Mouse (Mus musculus): Measurements from ENCODE around the gene Prkd3. TPM values are rescaled to one million over a fixed set of nuclear protein-coding genes. Genes with fewer than 3 reads are reported as not detected.

Gene Prkd3
- total and polyA plus RNA-seq, 2 experiments from 2014 or later, result 9.3 to 27.6 TPM

- H3K4me2 ChIP-seq (ENCODE audit: low read depth, low read length), result peak overlapping the region; percentile 89
- no peaks in the 10 kb centered on the region for H3K27me3 ChIP-seq (ENCODE audit: insufficient read depth, low read length)
- TF ChIP-seq CTCF (IDR thresholded peaks at IDR 0.05; ENCODE audit: low read depth), result no peak
- ATAC-seq (no peak), DNase-seq (ENCODE audit: low spot score) (no peak)
- peaks cover 10% of the 10 kb centered on the region; the same call in 1 of the 2 replicates for H3K4me1 ChIP-seq (ENCODE audit: insufficient read depth, low read length)
- H3K9me3 ChIP-seq (ENCODE audit: low read length), result no peaks in the 10 kb centered on the region
- peaks cover 15% of the 10 kb centered on the region; the same call in 1 of the 2 replicates for H3K36me3 ChIP-seq (ENCODE audit: insufficient read depth, low read length)
- H3K9ac ChIP-seq (replicated peaks; ENCODE audit: low read length), result peak overlapping the region; percentile 87
- peak overlapping the region; percentile 84 for H3K27ac ChIP-seq
- WGBS, result 2% methylated on average over 11 of the region's 11 CpGs
- peak overlapping the region; percentile 72 for H3K4me3 ChIP-seq (ENCODE audit: low read length)
Measured at GRCm38 (mm10) chr17:78916899-78917298, 103.7 kb downstream of the Prkd3 start.

GRCm38 (mm10) chr17:78916369-78916813 is 104.2 kb downstream of the Prkd3 start, which contains the start of gene Cebpzos:
Gene Cebpzos (plus strand): TSS chr17:78916500.
- Histone ChIP-seq H3K4me3 (ENCODE audit: low read length) (peak within 1 kb of the TSS; percentile 72), H3K36me3 (ENCODE audit: insufficient read depth, low read length) (peaks cover 10% of the 10 kb centered on the region; the same call in 1 of the 2 replicates), H3K27me3 (ENCODE audit: insufficient read depth, low read length) (no peaks in the 10 kb centered on the region), H3K4me1 (ENCODE audit: insufficient read depth, low read length) (peaks cover 10% of the 10 kb centered on the region; the same call in 1 of the 2 replicates), H3K27ac (peak within 1 kb of the TSS; percentile 84), H3K9ac (replicated peaks; ENCODE audit: low read length) (peak within 1 kb of the TSS; percentile 87), H3K9me3 (ENCODE audit: low read length) (no peaks in the 10 kb centered on the region), H3K4me2 (ENCODE audit: low read depth, low read length) (peak within 1 kb of the TSS; percentile 89)
- under 1% methylated on average over 37 of the region's 37 CpGs for WGBS
- TF ChIP-seq CTCF (IDR thresholded peaks at IDR 0.05; ENCODE audit: low read depth), result no peak; the same call in 1 of the 2 replicates
- DNase-seq (ENCODE audit: low spot score), result peak; percentile 94
- peak; percentile 96 for ATAC-seq

- 44% methylated on average over 6 of the region's 6 CpGs for WGBS
- Histone ChIP-seq H3K27ac (peak overlapping the region; percentile 84), H3K9me3 (ENCODE audit: low read length) (no peaks in the 10 kb centered on the region), H3K4me1 (ENCODE audit: insufficient read depth, low read length) (peaks cover 10% of the 10 kb centered on the region; the same call in 1 of the 2 replicates), H3K36me3 (ENCODE audit: insufficient read depth, low read length) (peaks cover 5% of the 10 kb centered on the region; the same call in 1 of the 2 replicates), H3K4me3 (ENCODE audit: low read length) (peak overlapping the region; percentile 72), H3K9ac (replicated peaks; ENCODE audit: low read length) (peak overlapping the region; percentile 87), H3K27me3 (ENCODE audit: insufficient read depth, low read length) (no peaks in the 10 kb centered on the region), H3K4me2 (ENCODE audit: low read depth, low read length) (peak overlapping the region; percentile 89)
- ATAC-seq (peak; percentile 25), DNase-seq (ENCODE audit: low spot score) (peak; percentile 32)
- no peak for TF ChIP-seq CTCF (IDR thresholded peaks at IDR 0.05; ENCODE audit: low read depth)
Measured at GRCm38 (mm10) chr17:78915772-78916171, 104.8 kb downstream of the Prkd3 start.

DNA sequence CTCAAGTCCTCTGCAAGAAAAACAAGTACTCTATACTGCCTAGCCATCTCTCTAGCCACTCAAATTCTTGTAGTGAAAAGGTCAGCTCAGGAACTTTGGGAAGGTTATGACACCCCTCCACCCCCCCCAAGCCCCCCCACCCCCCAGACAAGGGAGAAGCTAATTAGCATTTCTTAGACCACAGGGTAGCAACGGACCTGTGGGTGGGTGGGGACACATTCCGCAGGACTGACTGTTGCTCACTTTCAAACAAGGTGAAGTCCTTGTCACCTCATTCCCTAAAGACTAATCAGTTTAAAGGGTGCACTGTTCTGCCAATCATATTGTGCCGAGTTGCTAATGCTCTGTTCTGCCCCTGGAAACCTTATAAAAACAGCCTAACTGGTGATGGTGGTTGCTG is 106.7 kb downstream of the Prkd3 start:
- TF ChIP-seq CTCF (IDR thresholded peaks at IDR 0.05; ENCODE audit: low read depth), result no peak
- DNase-seq (ENCODE audit: low spot score) (no peak), ATAC-seq (no peak)
- H3K27ac ChIP-seq, result no peak overlapping the region
- H3K4me1 ChIP-seq (ENCODE audit: insufficient read depth, low read length), result peaks cover 10% of the 10 kb centered on the region; the same call in 1 of the 2 replicates
- H3K27me3 ChIP-seq (ENCODE audit: insufficient read depth, low read length), result no peaks in the 10 kb centered on the region
- no peak overlapping the region for H3K9ac ChIP-seq (replicated peaks; ENCODE audit: low read length)
- no peak overlapping the region for H3K4me2 ChIP-seq (ENCODE audit: low read depth, low read length)
- no peak overlapping the region for H3K4me3 ChIP-seq (ENCODE audit: low read length)
- 80% methylated on average over 3 of the region's 3 CpGs for WGBS
- no peaks in the 10 kb centered on the region for H3K9me3 ChIP-seq (ENCODE audit: low read length)
- H3K36me3 ChIP-seq (ENCODE audit: insufficient read depth, low read length), result no peaks in the 10 kb centered on the region

- ATAC-seq (peak; percentile 69), DNase-seq (ENCODE audit: low spot score) (peak; percentile 73)
- Histone ChIP-seq H3K9ac (replicated peaks; ENCODE audit: low read length) (peak overlapping the region; percentile 37; the same call in 1 of the 2 replicates), H3K36me3 (ENCODE audit: insufficient read depth, low read length) (no peaks in the 10 kb centered on the region), H3K4me1 (ENCODE audit: insufficient read depth, low read length) (peaks cover 10% of the 10 kb centered on the region; the same call in 1 of the 2 replicates), H3K4me2 (ENCODE audit: low read depth, low read length) (peak overlapping the region; percentile 54), H3K27ac (peak overlapping the region; percentile 36; the same call in 1 of the 2 replicates), H3K9me3 (ENCODE audit: low read length) (no peaks in the 10 kb centered on the region), H3K4me3 (ENCODE audit: low read length) (peak overlapping the region; percentile 34), H3K27me3 (ENCODE audit: insufficient read depth, low read length) (no peaks in the 10 kb centered on the region)
- TF ChIP-seq CTCF (IDR thresholded peaks at IDR 0.05; ENCODE audit: low read depth), result no peak
- WGBS, result 27% methylated on average over 6 of the region's 6 CpGs
Measured at GRCm38 (mm10) chr17:78912861-78913281, 107.7 kb downstream of the Prkd3 start.

- Histone ChIP-seq H3K4me3 (ENCODE audit: low read length) (no peak overlapping the region), H3K9me3 (ENCODE audit: low read length) (no peaks in the 10 kb centered on the region), H3K27me3 (ENCODE audit: insufficient read depth, low read length) (no peaks in the 10 kb centered on the region), H3K4me2 (ENCODE audit: low read depth, low read length) (no peak overlapping the region), H3K9ac (replicated peaks; ENCODE audit: low read length) (no peak overlapping the region), H3K4me1 (ENCODE audit: insufficient read depth, low read length) (no peaks in the 10 kb centered on the region), H3K36me3 (ENCODE audit: insufficient read depth, low read length) (no peaks in the 10 kb centered on the region), H3K27ac (no peak overlapping the region)
- ATAC-seq, result no peak
- DNase-seq (ENCODE audit: low spot score), result no peak
- 76% methylated on average over 2 of the region's 2 CpGs for WGBS
- TF ChIP-seq CTCF (IDR thresholded peaks at IDR 0.05; ENCODE audit: low read depth), result no peak
Measured at GRCm38 (mm10) chr17:78909374-78909773, 111.2 kb downstream of the Prkd3 start.

DNA sequence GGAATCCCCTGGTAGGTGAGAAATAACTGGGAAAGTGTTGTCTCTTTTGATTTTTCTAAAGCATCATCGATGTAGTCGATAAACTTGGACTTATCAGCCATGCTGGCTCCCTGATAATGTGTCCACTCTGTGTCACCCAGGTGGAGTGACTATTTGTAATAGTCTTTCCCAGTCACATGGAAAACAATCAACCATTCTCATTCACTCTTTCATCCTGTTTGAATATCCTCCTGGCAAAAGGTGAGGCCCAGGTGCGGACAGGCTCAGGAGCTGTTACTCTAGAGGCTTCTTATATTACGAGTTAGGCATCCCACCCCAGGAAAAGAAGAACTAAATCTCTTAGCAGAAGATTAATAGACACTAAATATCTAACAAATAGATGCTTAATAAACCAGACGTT is 113.7 kb downstream of the Prkd3 start, which contains the start of gene Sult6b1:
Sult6b1 (minus strand) TSS at position 101 of the 400 bp plus-strand sequence.
- no peak for TF ChIP-seq CTCF (IDR thresholded peaks at IDR 0.05; ENCODE audit: low read depth)
- H3K4me2 ChIP-seq (ENCODE audit: low read depth, low read length), result no peak within 1 kb of the TSS
- H3K27me3 ChIP-seq (ENCODE audit: insufficient read depth, low read length), result no peaks in the 10 kb centered on the region
- no peaks in the 10 kb centered on the region for H3K4me1 ChIP-seq (ENCODE audit: insufficient read depth, low read length)
- 87% methylated on average over 5 of the region's 5 CpGs for WGBS
- ATAC-seq (no peak), DNase-seq (ENCODE audit: low spot score) (no peak)
- no peaks in the 10 kb centered on the region for H3K9me3 ChIP-seq (ENCODE audit: low read length)
- no peak within 1 kb of the TSS for H3K27ac ChIP-seq
- no peaks in the 10 kb centered on the region for H3K36me3 ChIP-seq (ENCODE audit: insufficient read depth, low read length)
- H3K9ac ChIP-seq (replicated peaks; ENCODE audit: low read length), result no peak within 1 kb of the TSS
- H3K4me3 ChIP-seq (ENCODE audit: low read length), result no peak within 1 kb of the TSS
